Mouse (Mus musculus): ENCODE data around the gene Myo18b. TPM values are rescaled to one million over a fixed set of nuclear protein-coding genes. Genes with fewer than 3 reads are reported as not detected.

Myo18b gene
- polyA plus RNA-seq, 1 experiment = 0.75 TPM

DNA sequence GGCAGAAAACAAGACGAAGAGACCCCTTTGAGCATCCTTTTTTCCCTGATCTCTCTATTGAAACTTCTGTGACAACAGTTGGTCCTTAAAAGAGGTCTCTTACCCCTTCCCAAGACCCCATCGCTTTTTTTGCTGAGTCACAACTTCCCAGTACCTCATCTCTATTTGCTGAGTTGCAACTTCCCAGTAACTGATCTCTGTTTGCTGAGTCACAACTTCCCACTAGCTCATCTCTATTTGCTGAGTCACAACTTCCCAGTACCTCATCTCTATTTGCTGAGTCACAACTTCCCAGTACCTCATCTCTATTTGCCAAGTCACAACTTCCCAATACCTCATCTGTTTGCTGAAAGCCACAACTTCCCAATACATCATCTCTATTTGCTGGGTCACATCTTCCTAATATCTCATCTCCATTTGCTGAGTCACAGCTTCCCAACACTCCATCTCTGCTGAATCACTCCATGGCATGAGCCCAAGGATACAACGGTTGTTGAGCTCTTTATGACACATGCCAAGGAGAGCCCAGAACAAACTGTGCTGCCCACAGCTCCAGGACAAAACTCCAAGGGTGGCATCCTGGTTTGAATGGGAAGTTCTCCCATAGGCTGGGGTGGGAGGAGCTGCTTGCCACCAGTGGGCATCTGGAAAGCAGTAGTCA lies 134.6 kb downstream of the Myo18b start:
- H3K27ac ChIP-seq (replicated peaks; ENCODE audit: low read depth, low read length) = no peak overlapping the region
- no peaks in the 10 kb centered on the region for H3K4me1 ChIP-seq (ENCODE audit: control insufficient read depth, insufficient read depth, insufficient read length, low read length)
- H3K4me3 ChIP-seq (ENCODE audit: insufficient read depth, low read depth, low read length) = no peak overlapping the region

- Histone ChIP-seq H3K27ac (replicated peaks; ENCODE audit: low read depth, low read length) (no peak overlapping the region), H3K4me1 (ENCODE audit: control insufficient read depth, insufficient read depth, insufficient read length, low read length) (no peaks in the 10 kb centered on the region), H3K4me3 (ENCODE audit: insufficient read depth, low read depth, low read length) (no peak overlapping the region)
Measured at GRCm38 (mm10) chr5:112755581-112755980, 140.6 kb downstream of the Myo18b start.

DNA sequence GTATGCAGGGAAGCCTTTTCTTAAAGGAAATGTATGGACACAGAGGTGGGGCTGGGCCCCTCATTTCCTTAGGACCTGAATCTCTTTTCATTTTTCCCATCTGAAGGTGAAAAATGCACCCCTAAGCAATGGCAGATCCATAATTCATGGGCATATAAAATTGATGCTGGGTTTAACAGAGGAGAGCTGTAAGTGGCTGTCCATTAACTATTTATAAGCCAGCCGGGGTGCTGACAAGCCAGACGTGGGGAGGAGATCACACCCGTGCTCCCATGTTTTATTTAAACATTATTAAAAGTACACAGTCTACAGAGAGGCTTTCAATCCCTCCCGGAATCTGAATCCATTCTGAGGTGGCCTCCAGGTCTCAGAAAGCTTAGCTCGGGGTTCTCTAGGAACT lies 146.5 kb downstream of the Myo18b start:
- Histone ChIP-seq H3K4me1 (ENCODE audit: control insufficient read depth, insufficient read depth, insufficient read length, low read length) (no peaks in the 10 kb centered on the region), H3K4me3 (ENCODE audit: insufficient read depth, low read depth, low read length) (no peak overlapping the region), H3K27ac (replicated peaks; ENCODE audit: low read depth, low read length) (no peak overlapping the region)

DNA sequence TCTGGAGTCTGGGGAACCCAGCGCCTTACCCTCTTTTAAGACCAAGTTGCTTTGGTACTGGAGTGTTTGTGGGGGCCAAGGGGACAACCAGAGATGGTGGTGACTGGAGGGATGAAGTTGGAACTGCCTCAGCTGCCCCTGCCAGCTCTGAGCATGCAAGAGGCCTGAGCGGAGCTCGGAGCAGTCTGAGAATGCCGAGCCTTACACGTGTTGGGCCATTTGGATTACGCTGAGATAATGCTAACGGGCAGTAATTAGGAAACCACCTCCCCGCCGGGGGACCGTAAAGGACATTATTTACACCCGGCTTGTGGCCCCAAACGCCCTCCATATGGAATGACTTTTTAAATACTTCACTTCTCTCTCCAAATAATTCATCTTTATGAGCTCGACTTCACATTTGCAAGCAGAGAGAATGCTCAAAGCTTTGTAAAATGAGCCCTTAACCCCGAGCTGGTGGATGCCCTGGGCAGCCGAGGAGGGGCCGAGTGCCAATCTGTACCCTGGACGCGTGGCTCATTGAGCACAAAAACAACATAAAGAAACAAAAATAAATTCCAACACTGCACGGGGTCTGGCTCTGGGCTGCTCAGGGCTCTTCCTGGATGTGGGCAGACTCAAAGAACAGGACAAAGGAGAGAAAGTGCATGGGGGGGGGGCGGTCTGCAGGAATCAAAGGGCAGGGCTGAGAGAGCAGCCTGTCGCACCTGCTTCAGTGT lies 148.0 kb downstream of the Myo18b start:
- no peak overlapping the region for H3K4me3 ChIP-seq (ENCODE audit: insufficient read depth, low read depth, low read length)
- no peak overlapping the region for H3K27ac ChIP-seq (replicated peaks; ENCODE audit: low read depth, low read length)
- H3K4me1 ChIP-seq (ENCODE audit: control insufficient read depth, insufficient read depth, insufficient read length, low read length) = no peaks in the 10 kb centered on the region

GRCm38 (mm10) chr5:112747306-112747930 lies 148.7 kb downstream of the Myo18b start:
- H3K27ac ChIP-seq (replicated peaks; ENCODE audit: low read depth, low read length) = no peak overlapping the region
- no peak overlapping the region for H3K4me3 ChIP-seq (ENCODE audit: insufficient read depth, low read depth, low read length)
- no peaks in the 10 kb centered on the region for H3K4me1 ChIP-seq (ENCODE audit: control insufficient read depth, insufficient read depth, insufficient read length, low read length)

DNA sequence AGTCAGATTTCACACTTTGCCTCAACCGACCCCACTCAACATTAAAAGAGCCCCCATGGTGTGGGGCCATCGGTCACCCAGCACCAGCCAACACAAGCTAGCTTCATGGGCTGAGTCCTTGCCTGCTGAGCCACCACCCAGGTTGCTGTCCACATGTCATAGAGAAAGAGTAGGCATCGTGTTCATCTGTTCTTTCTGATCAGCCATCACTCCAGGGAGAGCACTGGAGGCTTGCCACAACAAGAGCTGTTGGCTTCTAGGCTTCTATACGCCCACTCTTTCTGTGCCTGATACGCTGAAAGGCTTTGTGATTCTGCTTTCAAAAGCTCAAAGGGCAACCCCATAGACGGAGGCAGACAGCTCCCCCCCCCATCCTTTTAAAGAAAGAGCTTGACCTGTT lies 151.0 kb downstream of the Myo18b start:
- no peak overlapping the region for H3K4me3 ChIP-seq (ENCODE audit: insufficient read depth, low read depth, low read length)

DNA sequence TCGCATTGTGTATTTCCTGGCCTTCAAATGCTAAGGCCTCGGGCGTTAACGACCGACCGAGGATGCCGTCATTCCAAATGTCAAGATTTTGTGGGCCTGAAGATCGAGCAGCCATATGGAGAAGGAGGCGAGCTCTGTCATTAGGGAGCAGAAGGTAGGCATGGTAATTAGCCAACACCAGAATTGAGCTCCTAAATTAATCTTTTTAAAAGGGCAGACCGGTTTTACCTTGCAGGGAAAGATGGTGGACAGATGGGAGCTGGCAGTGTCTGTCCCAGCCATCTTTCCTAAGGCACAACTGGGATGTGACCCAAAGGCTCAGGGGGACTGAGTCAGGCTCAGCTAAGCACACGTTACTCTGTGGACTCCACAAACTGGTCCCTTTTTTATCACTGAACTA lies 151.6 kb downstream of the Myo18b start:
- Histone ChIP-seq H3K4me1 (ENCODE audit: control insufficient read depth, insufficient read depth, insufficient read length, low read length) (no peaks in the 10 kb centered on the region), H3K4me3 (ENCODE audit: insufficient read depth, low read depth, low read length) (no peak overlapping the region), H3K27ac (replicated peaks; ENCODE audit: low read depth, low read length) (no peak overlapping the region)

More for the DNA sequence above, 151.0 kb downstream of the Myo18b start:
- Histone ChIP-seq H3K4me1 (ENCODE audit: control insufficient read depth, insufficient read depth, insufficient read length, low read length) (no peaks in the 10 kb centered on the region), H3K27ac (replicated peaks; ENCODE audit: low read depth, low read length) (no peak overlapping the region)

GRCm38 (mm10) chr5:112743121-112743520 lies 153.0 kb downstream of the Myo18b start:
- no peaks in the 10 kb centered on the region for H3K4me1 ChIP-seq (ENCODE audit: control insufficient read depth, insufficient read depth, insufficient read length, low read length)
- H3K27ac ChIP-seq (replicated peaks; ENCODE audit: low read depth, low read length) = no peak overlapping the region
- H3K4me3 ChIP-seq (ENCODE audit: insufficient read depth, low read depth, low read length) = no peak overlapping the region

DNA sequence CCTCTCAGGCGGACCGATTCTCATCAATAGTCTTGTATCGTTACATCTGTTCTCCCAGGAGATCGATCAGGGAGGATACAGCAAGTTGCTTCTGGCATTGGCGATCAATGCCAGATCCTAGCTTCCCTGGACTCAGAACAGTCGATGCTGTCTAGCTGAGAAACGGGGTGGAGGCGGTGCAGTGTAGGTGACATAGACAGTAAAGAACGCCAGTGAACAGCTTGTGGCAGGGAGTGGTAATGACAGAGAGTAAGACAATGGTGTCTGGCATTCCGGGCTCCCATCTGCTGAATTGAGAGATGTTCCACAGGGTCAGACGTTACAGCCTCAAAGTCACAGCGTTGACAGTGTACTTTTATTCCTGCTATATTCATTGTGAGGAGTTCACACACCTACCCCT lies 155.5 kb downstream of the Myo18b start:
- no peak overlapping the region for H3K4me3 ChIP-seq (ENCODE audit: insufficient read depth, low read depth, low read length)
- H3K4me1 ChIP-seq (ENCODE audit: control insufficient read depth, insufficient read depth, insufficient read length, low read length) = no peaks in the 10 kb centered on the region
- no peak overlapping the region for H3K27ac ChIP-seq (replicated peaks; ENCODE audit: low read depth, low read length)

DNA sequence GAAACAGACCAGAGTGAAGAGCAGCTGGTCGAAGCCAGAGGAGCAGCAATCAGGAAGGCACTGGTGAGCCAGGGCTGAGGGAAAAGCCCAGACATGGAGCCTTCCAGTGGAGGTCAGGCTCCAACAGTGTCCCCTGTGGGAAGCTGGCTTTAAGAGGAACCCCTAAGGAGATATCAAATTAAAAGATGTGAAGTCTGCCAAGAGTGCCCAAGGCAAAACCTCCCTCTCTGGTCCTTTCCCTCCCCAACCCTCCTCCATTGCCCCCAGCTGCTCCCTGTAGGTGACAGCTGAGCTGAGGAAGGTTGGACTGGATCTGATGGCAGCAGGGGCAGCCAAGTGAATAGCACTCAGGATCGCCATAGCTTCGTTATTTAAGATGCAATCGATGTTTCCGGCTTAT lies 161.1 kb downstream of the Myo18b start:
- no peaks in the 10 kb centered on the region for H3K4me1 ChIP-seq (ENCODE audit: control insufficient read depth, insufficient read depth, insufficient read length, low read length)
- no peak overlapping the region for H3K4me3 ChIP-seq (ENCODE audit: insufficient read depth, low read depth, low read length)
- no peak overlapping the region for H3K27ac ChIP-seq (replicated peaks; ENCODE audit: low read depth, low read length)

- H3K4me3 ChIP-seq (ENCODE audit: insufficient read depth, low read depth, low read length) = no peak overlapping the region
Measured at GRCm38 (mm10) chr5:112730604-112731003, 165.6 kb downstream of the Myo18b start.

DNA sequence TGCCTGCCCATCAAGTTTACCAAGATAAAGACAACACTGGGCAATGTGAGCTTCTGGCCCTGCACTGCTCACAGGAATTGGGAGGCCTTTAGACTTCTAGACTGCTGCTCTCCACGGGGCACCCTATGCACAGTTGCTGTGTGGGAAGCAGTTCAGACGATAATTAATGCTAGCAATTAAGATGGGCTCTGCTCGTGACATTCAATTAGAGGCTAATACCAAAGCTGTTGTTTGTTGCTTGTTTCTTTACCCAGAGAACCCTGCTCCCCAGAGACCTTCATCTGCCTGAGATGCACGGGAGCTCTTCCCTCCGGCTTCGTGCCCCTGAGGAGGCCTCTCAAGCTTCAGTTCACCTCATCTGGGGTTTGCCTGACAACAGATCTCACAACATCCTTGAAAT lies 167.7 kb downstream of the Myo18b start:
- H3K27ac ChIP-seq (replicated peaks; ENCODE audit: low read depth, low read length) = no peak overlapping the region
- no peaks in the 10 kb centered on the region for H3K4me1 ChIP-seq (ENCODE audit: control insufficient read depth, insufficient read depth, insufficient read length, low read length)
- H3K4me3 ChIP-seq (ENCODE audit: insufficient read depth, low read depth, low read length) = no peak overlapping the region

More at GRCm38 (mm10) chr5:112730604-112731003, 165.6 kb downstream of the Myo18b start:
- no peaks in the 10 kb centered on the region for H3K4me1 ChIP-seq (ENCODE audit: control insufficient read depth, insufficient read depth, insufficient read length, low read length)
- H3K27ac ChIP-seq (replicated peaks; ENCODE audit: low read depth, low read length) = no peak overlapping the region

DNA sequence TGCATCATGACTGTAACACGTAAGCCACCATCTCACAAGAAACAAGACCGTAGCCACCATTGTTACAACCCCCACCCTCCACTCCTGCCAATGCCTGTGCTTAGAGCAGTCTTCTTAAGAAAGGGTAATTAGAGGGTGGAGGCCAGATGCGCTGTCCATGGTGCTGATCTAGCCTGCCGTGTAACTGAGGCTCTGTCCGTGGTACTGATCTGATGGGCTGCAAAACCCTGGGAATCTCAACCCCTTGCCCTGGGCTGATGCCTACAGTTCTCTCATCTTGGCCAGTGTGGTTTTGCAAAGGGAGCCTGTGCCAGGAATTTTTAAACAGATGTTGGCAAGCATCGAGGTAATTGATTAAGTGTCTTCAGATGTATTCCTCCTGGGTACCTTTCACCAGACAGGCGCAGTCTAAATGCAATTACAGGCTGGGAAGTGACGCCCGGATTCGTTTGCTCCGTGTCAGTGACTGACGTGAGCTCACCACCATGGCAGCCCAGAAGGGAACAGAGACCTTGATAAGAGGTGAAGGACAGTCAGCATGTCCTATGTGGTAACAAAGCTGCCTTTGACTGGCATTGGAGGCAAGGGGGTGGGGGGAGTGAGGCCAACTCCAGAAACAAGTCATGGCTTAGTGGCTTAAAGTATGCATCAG lies 177.4 kb downstream of the Myo18b start:
- H3K4me3 ChIP-seq (ENCODE audit: insufficient read depth, low read depth, low read length) = no peak overlapping the region
- H3K27ac ChIP-seq (replicated peaks; ENCODE audit: low read depth, low read length) = no peak overlapping the region
- no peaks in the 10 kb centered on the region for H3K4me1 ChIP-seq (ENCODE audit: control insufficient read depth, insufficient read depth, insufficient read length, low read length)

GRCm38 (mm10) chr5:112714679-112715446 lies 181.3 kb downstream of the Myo18b start:
- Histone ChIP-seq H3K27ac (replicated peaks; ENCODE audit: low read depth, low read length) (no peak overlapping the region), H3K4me1 (ENCODE audit: control insufficient read depth, insufficient read depth, insufficient read length, low read length) (no peaks in the 10 kb centered on the region), H3K4me3 (ENCODE audit: insufficient read depth, low read depth, low read length) (no peak overlapping the region)

- H3K27ac ChIP-seq (replicated peaks; ENCODE audit: low read depth, low read length) = no peak overlapping the region
- no peak overlapping the region for H3K4me3 ChIP-seq (ENCODE audit: insufficient read depth, low read depth, low read length)
- H3K4me1 ChIP-seq (ENCODE audit: control insufficient read depth, insufficient read depth, insufficient read length, low read length) = no peaks in the 10 kb centered on the region
Measured at GRCm38 (mm10) chr5:112709831-112710230, 186.3 kb downstream of the Myo18b start.

Measured in brown adipose tissue, adult 24 weeks (tissue).